Mouse (Mus musculus) brain, embryonic 18.5 days (tissue): ENCODE measurements around the gene Gm2174.
A peak's percentile ranks its signal among the peaks of the same experiment; 100 is the strongest.

Source experiments
- DNase-seq: peaks from one replicate; pipeline ENCODE4 v3.0.0-alpha.2; 2012; ENCODE audit warnings: low read depth, low spot score

Gene Gm2174

DNA sequence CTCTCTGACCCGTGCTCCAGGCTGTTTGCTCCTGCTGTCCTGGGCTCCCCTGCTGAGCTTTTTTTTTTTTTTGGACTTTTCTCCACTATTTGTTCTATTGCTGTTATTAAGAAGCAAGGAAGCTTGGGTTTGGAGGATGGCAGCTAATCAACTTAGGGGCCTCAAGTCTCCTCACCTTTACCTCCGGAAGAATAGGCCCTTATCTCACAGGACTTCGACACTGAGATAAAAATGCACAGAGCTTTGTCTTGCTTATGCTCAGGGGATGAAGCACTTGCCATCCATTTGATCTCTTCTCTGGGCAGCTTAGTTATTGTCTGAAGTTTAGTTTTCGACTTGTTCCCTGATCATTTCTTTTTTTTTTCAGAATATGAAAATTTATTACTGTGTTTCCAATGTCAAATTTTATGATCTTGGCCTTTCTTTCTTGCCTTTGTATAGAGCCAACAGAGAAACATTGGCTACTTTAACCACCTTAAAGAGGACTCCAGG lies at the start of gene Gm2174:
Gm2174 (plus strand) TSS at position 442 of the 492 bp plus-strand sequence.
- DNase-seq, result no peak

DNA sequence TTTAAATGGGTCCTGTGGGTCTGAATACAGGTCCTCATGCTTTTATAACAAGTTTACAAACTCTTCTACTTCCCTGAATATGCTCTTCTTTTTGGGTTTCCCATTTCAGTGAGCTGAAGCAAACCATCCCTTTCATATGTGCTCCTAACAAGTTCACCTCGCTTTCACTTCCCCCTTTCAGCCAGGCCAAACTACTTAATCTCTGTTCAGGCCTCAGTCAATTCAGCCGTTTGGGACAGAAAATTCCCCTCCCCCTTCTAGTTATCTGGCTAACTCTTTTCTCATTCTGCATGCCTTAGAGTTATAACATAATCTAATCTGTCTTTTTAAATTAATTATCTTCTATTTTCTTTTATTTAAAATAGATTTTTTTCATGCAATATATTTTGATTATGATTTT lies 43.1 kb upstream of the Gm2174 start:
- DNase-seq, result no peak

DNA sequence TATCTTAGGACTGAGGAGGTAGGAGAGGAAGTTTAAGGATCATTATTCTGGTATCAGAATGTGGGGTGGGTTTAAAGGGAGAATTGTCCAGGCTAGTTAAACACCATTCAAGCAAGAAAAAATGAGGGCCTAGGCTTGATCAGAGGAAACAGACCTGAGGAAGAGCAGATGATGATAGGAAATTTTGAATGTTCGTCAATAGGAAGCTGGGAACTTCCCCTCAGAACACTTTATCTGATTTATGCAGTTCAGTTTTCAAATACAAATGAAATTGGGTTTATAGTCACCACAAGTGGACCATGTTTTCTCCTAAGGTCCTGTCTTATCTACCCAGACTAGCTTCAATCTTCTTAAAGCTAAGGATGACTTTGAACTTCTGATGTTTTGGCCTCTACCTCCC lies 42.3 kb upstream of the Gm2174 start:
- no peak for DNase-seq

DNA sequence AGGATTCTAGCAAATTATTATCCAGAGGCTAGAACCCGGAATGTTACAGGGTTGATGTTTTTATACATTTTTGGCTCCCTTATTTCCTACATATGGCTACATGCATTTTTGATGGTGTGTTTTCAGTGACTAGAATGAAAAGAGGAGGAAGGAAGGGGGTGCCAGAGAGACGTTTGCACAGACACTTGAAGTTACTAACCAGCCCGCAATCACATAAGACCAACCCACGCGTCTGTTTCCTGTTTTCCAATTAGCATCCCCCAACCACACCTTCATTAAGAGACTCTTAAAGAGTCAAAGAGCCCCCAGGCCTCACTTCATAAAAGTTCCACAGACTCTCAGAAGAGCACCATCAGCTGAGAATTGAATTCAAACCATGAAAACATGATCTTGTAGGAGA lies 41.6 kb upstream of the Gm2174 start:
- no peak for DNase-seq

DNA sequence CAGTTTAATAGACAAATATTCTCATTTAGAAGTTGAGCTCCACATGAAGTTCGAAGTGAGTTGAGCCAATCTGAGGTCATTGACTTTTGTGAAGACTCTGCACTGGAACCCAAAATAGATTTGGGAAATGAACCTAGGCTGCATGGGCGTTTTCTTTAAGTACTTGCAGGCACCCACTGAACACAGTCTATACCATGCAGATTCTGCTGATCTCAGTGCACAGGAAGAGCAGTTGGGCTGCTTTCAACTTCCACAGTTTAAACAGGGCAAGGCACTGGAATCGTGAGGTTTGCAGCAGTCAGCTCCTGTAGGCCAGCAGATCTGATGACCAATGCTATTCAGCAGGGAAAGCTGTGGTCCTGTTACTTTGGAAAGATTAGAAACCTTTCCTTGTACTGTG lies 31.5 kb upstream of the Gm2174 start:
- DNase-seq, result no peak

DNA sequence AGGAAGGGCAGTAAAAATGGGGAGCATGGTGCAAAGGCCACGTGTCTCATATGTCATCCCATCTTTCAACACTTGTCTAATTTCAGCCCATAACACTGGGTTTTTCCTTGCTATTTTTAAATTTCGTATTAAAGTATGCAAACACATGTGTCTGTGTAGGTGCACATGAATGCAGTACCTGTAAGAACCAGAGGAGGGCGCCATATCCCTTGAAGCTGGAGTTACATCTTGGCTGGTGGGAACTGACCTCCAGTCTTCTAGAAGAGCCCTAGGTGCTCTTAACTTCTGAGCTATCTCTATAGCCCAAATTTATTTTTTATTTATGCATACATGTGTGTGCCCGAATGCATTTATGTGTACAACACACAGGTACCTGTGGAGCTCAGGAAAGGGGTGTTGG lies 30.2 kb upstream of the Gm2174 start:
- DNase-seq, result no peak

DNA sequence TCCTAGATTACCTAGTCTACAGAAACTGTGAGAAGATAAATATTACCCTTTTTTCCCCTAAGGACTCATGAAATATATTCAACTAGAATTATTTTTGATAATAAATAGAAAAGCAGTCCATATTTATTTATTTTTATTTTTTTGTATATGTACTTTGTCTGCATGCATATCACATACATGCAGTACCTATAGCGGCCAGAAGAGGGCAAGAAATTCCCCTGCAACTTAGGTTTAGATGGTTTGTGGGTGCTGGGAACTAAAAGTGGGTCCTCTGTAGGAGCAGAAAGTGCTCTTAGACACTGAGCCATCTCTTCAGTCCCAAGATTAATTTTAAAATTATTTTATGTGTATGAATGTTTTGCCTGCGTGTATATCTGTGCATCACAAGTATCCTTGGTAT lies 17.2 kb upstream of the Gm2174 start:
- no peak for DNase-seq

DNA sequence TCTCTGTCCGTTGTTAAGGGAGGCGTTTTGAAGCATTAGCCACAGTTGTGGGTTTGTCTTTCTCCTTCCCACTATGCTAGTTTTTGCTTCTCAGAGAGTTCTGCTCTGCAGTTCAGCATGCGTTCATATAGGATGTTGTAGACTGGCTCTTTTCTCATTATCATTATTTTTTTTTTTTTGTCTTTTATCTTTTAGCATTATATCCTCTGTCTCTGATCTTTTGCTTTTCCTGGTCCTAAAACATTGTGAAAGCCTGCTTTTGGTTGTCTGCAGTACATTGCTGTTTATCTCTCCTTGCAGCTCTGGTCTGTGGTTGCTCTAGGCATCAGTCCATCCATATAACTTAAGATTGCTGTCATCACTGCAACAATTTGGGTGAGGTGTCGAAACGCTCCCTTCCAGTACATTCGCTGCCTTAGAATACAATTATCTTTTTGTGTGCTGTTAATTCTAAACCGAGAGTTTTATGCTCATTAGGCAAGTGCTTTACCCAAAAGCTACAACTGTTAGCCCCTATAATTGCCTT lies 11.9 kb upstream of the Gm2174 start:
- no peak for DNase-seq

DNA sequence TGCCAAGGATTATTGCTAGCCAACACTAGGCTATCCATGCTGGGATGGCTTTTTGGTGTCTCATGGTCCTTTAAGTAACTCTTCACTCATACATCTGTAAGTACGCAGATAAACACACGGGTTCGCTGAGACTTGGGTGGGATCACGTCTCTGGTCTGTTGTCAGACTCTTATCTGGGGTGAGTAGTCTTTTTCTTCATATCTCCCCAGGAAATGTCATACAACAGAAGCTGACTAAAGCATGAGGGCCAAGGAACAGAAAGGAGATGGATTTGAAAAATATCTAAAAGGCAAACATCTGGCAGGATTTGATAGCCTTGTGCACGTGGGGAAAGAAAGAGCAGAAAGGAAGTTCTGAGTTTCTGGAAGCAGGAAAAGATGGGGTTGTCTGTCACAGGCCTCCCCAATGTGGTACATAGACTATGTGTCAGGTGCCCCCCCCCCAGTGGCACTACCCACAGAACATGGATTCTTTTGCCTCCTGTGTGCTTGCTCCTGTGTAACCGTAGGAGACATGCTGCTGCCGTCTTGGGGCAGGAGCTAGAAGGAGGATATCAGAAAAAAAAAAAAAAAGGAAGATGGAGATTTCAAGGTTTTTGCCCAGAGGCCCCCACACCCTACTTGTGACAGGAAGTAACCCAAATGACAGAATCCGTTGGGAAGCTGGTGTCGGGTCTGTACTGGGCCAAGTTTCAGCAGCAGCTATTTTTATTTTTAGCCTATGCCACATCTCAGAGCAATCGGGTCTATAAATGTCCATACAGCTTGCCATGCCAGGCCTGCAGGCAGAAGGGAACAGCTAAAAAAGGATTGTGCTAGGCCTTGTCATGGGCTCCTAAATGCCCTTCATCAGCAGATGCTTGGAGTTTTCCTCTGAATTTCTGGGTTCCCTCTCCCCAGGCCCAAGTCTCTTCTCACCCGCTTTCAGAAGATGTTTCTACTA lies 1.0 kb upstream of the Gm2174 start:
- DNase-seq, result no peak

DNA sequence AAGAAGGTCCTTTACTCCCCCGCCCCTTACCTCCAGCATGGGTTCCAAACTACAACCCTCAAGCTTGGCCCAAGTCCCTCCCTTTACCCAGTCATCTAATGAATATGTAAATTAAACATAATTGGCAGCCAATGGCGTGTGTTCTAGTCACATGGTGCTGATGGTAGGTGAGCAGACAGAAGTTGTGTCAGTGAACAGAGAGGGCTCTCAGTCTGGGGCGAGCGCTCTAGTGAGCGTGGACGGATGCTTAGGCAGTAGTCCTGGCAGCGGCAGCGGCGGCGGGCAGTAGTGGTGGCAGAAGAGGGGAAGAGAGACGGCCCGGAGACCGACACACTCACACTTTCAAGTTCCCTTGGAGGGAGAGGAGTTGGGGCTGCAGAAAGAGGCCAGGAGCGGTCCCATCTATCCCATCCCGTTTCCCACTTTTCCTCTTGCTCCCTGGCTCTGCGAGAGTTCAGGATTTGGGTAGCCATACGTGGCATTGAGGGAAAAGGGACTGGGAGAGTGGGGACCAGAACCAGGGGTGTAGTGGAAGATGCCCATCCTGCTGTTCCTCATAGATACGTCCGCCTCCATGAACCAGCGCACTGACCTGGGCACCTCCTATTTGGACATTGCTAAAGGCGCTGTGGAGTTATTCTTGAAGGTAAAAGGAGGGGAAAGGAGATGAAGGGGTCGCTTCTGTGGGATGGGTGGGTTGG lies 7.1 kb downstream of the Gm2174 start, which contains the start of gene Ints6l:
Ints6l (plus strand) TSS at position 187 of the 701 bp plus-strand sequence.
- DNase-seq, result peak; percentile 51

DNA sequence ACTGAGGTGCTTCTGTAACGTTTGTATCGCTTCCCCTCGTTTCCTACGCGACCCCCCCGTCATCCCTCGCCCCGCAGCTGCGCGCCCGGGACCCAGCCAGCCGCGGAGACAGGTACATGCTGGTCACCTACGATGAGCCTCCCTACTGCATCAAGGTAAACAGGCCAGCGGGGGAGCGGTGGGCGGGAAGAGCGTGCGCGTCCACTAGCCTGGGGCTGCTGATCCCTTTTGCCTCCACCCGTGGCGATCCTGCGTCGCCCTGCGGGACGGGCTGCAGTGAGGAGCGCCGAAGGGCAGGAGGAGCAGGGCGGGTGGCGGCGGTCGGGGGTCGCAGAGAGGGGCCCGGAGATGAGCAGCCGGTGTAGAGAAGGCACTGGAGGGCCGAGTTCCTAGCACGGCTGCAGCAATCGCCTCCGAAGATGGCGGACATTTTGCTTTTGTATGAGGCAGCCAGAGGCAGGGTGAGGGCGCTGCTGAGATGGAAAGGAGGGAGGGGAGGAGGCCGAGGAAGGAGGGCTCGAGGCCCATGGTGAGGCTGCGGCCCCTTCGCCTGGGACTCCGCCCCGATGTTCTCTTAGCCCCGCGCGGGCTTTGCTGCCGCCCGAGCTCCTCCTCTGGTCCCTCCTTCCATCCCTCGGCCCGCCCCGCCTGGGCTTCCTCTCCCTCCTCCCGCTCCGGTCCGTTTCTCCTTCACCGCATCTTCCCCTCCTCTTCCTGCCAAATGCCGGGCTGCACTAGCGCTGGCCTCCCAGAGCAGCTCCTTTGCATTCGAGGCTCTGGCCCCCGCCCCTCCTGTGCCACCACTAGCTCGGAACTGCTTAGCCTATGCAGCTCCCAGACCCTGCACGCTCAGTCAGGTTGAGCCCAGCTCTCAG lies 7.8 kb downstream of the Gm2174 start:
- peak; percentile 81 for DNase-seq

DNA sequence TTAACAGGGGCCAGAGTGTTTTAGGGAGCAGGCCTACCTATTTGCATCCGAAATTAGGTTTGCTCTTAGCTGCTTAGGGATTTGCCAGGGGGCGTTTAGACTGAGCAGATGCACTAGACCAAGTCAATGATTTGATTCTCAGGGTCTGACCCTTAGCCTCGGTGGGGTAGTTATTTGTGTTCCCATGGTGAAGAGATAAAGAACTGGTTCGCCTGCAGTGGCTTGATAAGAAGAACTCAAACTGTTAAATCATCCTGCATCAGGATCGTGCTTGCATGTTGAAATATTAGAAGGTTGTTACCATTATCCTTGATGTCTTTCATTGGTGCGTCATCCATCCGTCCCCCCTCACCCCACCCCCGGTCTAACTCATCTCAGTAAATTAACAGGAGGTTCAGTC lies 8.6 kb downstream of the Gm2174 start:
- no peak for DNase-seq

DNA sequence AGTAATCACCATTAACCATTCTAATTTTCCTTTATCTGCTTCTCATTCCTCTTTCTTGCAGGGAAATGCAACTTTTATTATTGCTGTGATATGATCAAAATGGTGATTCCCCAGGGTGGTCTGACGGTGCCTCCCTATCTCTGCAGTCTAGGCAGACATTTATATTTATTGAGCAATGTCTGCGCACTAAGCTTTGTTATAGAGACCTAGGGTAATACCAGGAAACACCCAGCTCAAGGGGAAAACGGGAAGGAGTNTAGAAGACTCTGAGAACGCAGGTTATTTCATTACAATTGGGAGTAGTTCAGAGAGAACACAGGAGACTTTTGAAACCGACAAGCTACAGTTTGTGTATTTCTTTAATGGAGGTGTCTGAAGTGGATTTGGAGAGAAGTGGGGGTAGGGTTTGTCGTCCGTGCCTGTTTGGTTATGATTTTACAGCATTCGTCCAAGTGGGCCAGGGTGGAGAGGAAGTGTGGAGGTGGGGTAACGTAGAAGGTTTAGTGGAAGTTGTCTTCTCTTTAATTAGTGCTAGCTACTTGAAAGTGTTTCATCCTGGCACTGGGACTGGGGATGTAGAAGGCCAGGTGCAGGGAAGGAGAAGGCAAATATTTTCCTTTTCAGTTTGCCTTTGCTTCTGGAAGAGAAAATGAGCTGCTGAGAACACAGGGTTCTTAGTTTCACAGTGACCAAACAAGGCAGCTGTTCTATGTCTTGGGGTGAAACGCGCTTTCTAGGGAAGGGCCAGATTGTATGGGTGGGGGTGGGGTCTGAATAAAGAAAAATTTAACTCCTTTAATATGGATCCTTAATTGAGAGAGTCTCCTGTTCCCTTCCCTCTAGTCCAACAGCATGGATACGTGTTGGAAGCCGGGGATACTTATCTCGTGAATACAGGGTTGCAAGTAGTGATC lies 14.5 kb downstream of the Gm2174 start:
- DNase-seq, result no peak

DNA sequence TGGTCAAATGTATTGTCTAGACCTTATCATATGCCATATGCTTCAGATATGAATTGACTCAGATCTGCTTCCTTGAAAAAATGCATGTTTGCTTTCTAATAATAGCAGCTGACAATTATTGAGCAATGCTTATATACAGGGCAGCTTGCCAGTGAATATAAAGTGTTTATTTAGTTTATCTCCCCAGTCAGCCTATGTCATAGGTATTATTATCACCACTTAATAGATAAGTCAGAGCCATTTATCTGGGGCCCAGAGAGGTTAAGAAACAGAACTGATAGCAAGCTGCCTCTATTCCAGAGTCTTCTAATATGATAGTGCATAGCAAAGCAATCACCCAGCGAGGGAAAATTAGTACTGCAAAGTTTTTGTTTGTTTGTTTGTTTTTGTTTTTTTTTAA lies 17.1 kb downstream of the Gm2174 start:
- DNase-seq, result no peak

DNA sequence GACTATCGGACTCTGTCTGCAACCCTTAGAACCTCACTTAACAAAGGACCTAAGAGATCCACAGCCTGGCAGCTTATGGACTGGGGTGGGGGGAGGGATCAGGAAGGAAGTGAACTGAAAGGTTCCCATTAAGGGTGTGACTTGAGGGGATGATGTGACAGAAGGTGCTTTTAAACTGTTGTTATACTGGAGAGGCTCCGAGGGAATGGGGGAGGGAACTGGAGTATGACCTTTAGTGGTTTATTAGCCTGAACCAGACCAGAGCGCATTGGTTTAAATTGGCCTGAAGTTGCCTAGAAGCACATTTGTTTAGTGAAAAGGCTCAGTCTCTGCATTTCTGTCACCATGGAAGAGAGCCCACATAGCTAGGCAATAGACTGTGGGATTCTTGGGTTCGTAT lies 19.9 kb downstream of the Gm2174 start:
- DNase-seq, result no peak

DNA sequence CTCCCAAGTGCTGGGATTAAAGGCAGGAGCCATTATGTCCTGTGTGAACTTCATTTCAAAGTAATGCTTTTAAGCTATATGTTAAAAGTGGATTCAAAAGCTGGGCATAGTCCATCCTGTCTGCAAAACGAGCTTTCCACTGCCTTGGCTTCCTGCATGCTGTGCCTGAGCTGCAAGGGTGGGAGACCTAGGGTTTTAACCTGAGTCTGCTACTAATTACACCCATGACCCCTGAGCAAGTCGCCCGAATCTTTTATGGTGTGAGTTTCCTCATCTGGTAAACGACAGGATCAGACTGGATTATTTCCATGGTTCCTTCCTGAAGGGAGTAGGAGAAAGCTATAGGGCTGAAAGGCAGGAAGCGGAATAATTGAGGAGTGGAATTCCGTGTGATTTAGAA lies 20.7 kb downstream of the Gm2174 start:
- no peak for DNase-seq

DNA sequence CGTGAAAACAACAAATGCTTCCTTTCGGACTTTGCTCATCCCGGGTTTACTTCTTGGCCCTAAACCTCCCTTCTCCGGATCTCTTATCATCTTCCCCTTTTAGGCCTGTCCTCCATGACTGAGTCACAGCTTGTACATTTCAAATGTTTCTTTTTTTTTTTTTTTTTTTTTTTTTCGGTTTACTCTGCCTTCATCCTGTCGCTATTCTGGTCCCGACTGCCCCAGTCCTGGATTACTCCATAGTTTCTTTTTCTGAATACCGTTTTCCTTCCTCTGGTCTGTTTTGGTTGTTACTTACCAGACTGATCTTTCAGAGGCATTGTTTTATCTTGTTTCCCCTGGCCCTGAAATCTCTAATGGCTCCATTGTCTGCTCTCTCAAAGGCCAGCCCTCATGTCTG lies 26.3 kb downstream of the Gm2174 start:
- DNase-seq, result no peak

DNA sequence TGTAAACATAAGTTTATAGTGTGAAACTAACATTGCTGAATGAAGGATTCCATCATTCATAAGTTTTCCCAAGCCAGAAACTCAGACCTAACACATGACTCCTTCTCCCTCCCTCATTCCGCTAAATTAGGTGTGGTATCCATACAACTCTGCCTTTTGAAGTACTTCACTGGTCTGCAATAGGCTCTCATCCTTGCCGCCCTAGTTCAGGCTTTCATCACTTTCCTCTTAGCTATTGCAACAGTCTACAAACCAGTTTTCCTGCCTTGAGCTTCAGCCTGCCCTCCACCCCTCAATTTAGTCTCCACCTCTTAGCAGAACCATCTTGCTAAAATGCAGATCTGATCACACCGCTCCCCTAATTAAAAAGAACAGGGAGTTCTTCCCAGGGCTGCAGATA lies 29.8 kb downstream of the Gm2174 start:
- DNase-seq, result no peak

DNA sequence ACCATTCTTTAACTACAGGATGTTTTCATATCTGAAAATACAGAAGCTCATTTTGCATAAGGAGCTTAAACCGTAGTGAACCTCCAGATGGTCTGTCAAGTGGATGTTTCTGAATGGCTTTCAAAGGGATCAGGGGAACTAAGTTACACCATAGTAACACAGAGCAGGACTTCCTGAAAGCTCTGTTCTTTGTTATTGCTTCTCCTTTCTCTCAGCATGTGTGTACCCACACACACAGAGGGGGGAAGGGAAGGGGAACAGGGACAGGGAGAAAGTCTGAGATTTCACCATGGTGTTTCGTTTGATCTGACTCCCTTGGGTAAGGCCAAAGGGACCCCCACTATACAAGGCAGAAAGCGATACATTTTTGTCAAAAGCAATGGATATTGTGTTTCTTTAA lies 34.1 kb downstream of the Gm2174 start:
- DNase-seq, result no peak

DNA sequence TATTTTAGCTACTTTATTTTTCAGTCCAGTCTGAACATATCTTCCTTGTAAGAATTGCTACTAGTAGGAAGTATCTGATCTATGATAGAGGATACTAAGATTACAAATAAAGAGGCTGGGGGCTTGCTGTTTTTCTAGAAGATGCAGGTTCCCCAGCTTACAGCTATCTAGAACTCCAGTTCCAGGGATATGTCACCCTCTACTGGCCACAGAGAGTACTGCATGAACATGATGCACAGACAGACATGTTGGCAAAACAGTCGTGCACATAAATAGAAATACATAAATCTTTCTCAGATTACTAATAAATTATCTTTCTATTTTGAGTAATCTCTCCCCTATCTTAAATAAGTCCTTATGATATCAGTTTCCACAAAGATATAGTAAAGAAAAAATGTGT lies 42.0 kb downstream of the Gm2174 start:
- DNase-seq, result no peak
